Mouse (Mus musculus) limb, embryonic 13.5 days (tissue): Measurements from ENCODE around the gene Ptprn2. TPM values are rescaled to one million over a fixed set of nuclear protein-coding genes. Genes with fewer than 3 reads are reported as not detected.

Experiments used
- ATAC-seq: fragments of 200-750 bp; cut with Nextera tagmentation; 2 replicates; pipeline ENCODE4 v1.8.0; 2017; ENCODE audit warnings: low read depth, moderate number of reproducible peaks, moderate TSS enrichment; ENCODE audit not compliant: low FRiP score
- H3K27ac ChIP-seq: fragments of 300-500 bp; sonication (generic); 2 replicates; pipeline ENCODE4 v1.5.1; 2015; ENCODE audit warnings: inconsistent platforms, mild to moderate bottlenecking, moderate library complexity
- H3K27me3 ChIP-seq: fragments of 300-500 bp; sonication (generic); 2 replicates; pipeline ENCODE4 v1.6.1; 2015; ENCODE audit warnings: mild to moderate bottlenecking, inconsistent platforms
- H3K36me3 ChIP-seq: fragments of 300-500 bp; sonication (generic); 2 replicates; pipeline ENCODE4 v1.6.1; 2015; ENCODE audit warnings: inconsistent platforms, mild to moderate bottlenecking, moderate library complexity
- H3K4me1 ChIP-seq: fragments of 300-500 bp; sonication (generic); 2 replicates; pipeline ENCODE4 v1.6.1; 2015; ENCODE audit warnings: inconsistent platforms
- H3K4me2 ChIP-seq: fragments of 300-500 bp; sonication (generic); replicated peaks from 2 replicates; pipeline ENCODE4 v1.6.1; 2015; ENCODE audit warnings: inconsistent platforms, mild to moderate bottlenecking, moderate library complexity
- H3K4me3 ChIP-seq: fragments of 300-500 bp; sonication (generic); 2 replicates; pipeline ENCODE4 v1.5.1; 2015; ENCODE audit warnings: moderate library complexity, mild to moderate bottlenecking, inconsistent platforms
- H3K9ac ChIP-seq: fragments of 300-500 bp; sonication (generic); 2 replicates; pipeline ENCODE4 v1.6.1; 2015; ENCODE audit warnings: mild to moderate bottlenecking, inconsistent platforms
- H3K9me3 ChIP-seq: fragments of 300-500 bp; sonication (generic); 2 replicates; pipeline ENCODE4 v1.6.1; 2016; ENCODE audit warnings: inconsistent platforms
- WGBS: fragments of 180-500 bp; shearing (Covaris S2); methylation state at CpG from one replicate; pipeline ENCODE4 v1.1.7; 2015; 5-methylcytosine and 5-hydroxymethylcytosine counted together
- polyA plus RNA-seq: library from polyadenylated mRNA; unstranded; fragments of >200 nt; fragmentation: Nextera tagmentation; extraction: Ambion mirVana; gene quantifications from 2 replicates; pipeline ENCODE4 v1.2.1, GENCODE M21; 2015

Gene Ptprn2
- polyA plus RNA-seq, 1 experiment from 2014 or later, result 0.19 TPM

DNA sequence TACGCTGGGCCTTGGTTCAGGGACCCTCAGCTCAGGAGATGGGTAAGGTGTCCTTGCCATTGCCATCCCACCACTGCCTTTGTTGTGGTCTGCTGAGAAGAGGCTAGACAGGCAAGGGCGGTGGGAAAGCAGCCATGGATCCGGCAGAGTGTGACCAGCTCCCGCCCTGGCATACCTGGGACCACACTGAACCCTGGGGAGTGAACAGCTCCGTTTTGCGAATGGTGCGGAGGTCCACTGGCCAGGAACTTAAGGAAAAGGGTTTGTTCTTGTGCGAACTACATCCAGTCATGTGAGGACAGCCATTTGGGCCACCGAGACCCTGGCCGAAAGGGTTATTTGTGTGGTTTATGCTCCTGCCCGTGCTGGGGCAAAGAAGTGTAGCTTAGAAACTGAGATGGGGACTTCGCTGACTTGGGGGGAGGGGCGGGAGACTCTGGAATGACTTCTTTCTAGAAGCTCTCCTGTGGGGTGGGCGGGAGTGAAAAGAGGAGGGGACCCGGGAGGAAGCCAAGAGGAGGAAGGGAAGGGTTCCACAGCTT is 674.2 kb downstream of the Ptprn2 start:
- H3K36me3 ChIP-seq, result no peaks in the 10 kb centered on the region
- H3K4me3 ChIP-seq, result peak overlapping the region; percentile 36
- 5% methylated on average over 14 of the region's 15 CpGs for WGBS
- H3K4me2 ChIP-seq, result peak overlapping the region; percentile 65
- peaks cover 32% of the 10 kb centered on the region for H3K4me1 ChIP-seq
- H3K9me3 ChIP-seq, result no peaks in the 10 kb centered on the region
- peaks cover 82% of the 10 kb centered on the region for H3K27me3 ChIP-seq
- no peak for ATAC-seq
- no peak overlapping the region for H3K27ac ChIP-seq
- peak overlapping the region; percentile 39; the same call in 1 of the 2 replicates for H3K9ac ChIP-seq

GRCm38 (mm10) chr12:117160211-117160891 is 674.8 kb downstream of the Ptprn2 start:
- Histone ChIP-seq H3K4me2 (peak overlapping the region; percentile 65), H3K27ac (no peak overlapping the region), H3K4me1 (peaks cover 26% of the 10 kb centered on the region), H3K9ac (peak overlapping the region; percentile 39; the same call in 1 of the 2 replicates), H3K27me3 (peaks cover 79% of the 10 kb centered on the region), H3K4me3 (peak overlapping the region; percentile 36), H3K9me3 (no peaks in the 10 kb centered on the region), H3K36me3 (no peaks in the 10 kb centered on the region)
- peak; percentile 28; the same call in 1 of the 2 replicates for ATAC-seq
- 2% methylated on average over 30 of the region's 30 CpGs for WGBS

DNA sequence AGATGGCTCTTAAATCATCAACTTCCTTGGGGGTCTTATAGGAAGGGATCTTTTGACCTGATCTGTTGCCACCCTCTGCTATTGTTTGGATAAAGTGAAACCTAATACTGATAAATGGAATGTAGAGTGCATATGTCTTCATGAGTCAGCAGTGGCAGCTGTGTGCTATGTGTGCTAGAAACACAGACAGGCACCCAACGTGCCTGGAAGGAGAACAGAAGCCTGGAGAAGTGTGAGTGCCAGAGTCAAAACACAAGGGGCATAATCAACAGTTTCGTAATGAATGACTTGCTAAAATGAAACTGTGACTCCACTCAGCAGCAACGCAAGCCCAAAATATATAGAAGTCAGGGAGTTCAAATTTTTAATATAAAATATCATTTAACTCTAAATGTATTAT is 676.7 kb downstream of the Ptprn2 start:
- Histone ChIP-seq H3K9me3 (no peaks in the 10 kb centered on the region), H3K4me2 (no peak overlapping the region), H3K4me1 (peaks cover 20% of the 10 kb centered on the region), H3K27me3 (peaks cover 62% of the 10 kb centered on the region), H3K36me3 (no peaks in the 10 kb centered on the region), H3K27ac (no peak overlapping the region), H3K4me3 (no peak overlapping the region), H3K9ac (no peak overlapping the region)
- WGBS, result 65% methylated on average over 3 of the region's 3 CpGs
- ATAC-seq, result no peak

DNA sequence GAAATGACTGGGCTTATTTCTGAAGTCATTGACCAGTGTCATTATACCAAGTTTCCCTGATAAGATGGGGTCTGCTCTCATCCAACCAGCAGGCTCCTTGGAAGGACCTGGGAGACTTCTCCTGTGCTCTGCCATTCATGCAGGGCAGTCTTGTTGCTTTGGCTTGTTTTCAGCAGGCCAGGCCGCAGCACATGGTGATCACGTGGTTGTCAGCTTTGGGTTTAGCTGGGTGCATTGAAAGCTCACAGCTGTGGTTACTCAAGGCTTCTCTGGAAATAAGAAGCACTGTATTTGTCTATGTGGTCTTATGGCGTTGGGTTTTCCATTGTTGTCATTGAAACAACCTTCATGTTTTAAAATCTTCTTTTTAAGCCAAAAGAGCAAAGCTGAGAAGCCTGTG is 678.3 kb downstream of the Ptprn2 start:
- Histone ChIP-seq H3K9me3 (no peaks in the 10 kb centered on the region), H3K27ac (no peak overlapping the region), H3K4me2 (no peak overlapping the region), H3K4me1 (peaks cover 20% of the 10 kb centered on the region), H3K9ac (no peak overlapping the region), H3K36me3 (no peaks in the 10 kb centered on the region), H3K27me3 (peaks cover 46% of the 10 kb centered on the region), H3K4me3 (no peak overlapping the region)
- no peak for ATAC-seq
- WGBS, result 46% methylated on average over 3 of the region's 3 CpGs

- Histone ChIP-seq H3K4me2 (no peak overlapping the region), H3K9ac (no peak overlapping the region), H3K9me3 (no peaks in the 10 kb centered on the region), H3K36me3 (no peaks in the 10 kb centered on the region), H3K4me3 (no peak overlapping the region), H3K4me1 (peaks cover 3% of the 10 kb centered on the region), H3K27ac (no peak overlapping the region), H3K27me3 (peaks cover 25% of the 10 kb centered on the region)
- WGBS, result 79% methylated on average over 5 of the region's 5 CpGs
- no peak for ATAC-seq
Observed at GRCm38 (mm10) chr12:117166266-117166665, 680.7 kb downstream of the Ptprn2 start.

- Histone ChIP-seq H3K9ac (no peak overlapping the region), H3K4me1 (peaks cover 28% of the 10 kb centered on the region), H3K9me3 (no peaks in the 10 kb centered on the region), H3K4me3 (no peak overlapping the region), H3K27ac (no peak overlapping the region), H3K27me3 (peaks cover 7% of the 10 kb centered on the region; the same call in 1 of the 2 replicates), H3K4me2 (no peak overlapping the region), H3K36me3 (no peaks in the 10 kb centered on the region)
- WGBS, result 60% methylated on average over 5 of the region's 5 CpGs
- ATAC-seq, result no peak
Observed at GRCm38 (mm10) chr12:117169670-117170069, 684.1 kb downstream of the Ptprn2 start.

- Histone ChIP-seq H3K4me2 (no peak overlapping the region), H3K4me1 (peaks cover 29% of the 10 kb centered on the region), H3K9ac (no peak overlapping the region), H3K9me3 (no peaks in the 10 kb centered on the region), H3K4me3 (no peak overlapping the region), H3K27me3 (peaks cover 4% of the 10 kb centered on the region; the same call in 1 of the 2 replicates), H3K27ac (no peak overlapping the region), H3K36me3 (no peaks in the 10 kb centered on the region)
- 58% methylated on average over 2 of the region's 2 CpGs for WGBS
- no peak for ATAC-seq
Observed at GRCm38 (mm10) chr12:117172529-117172884, 687.0 kb downstream of the Ptprn2 start.

GRCm38 (mm10) chr12:117172885-117173529 is 687.5 kb downstream of the Ptprn2 start:
- H3K4me3 ChIP-seq, result no peak overlapping the region
- peak overlapping the region; percentile 43; the same call in 1 of the 2 replicates for H3K9ac ChIP-seq
- H3K27ac ChIP-seq, result no peak overlapping the region; the same call in 1 of the 2 replicates
- H3K36me3 ChIP-seq, result no peaks in the 10 kb centered on the region
- H3K9me3 ChIP-seq, result no peaks in the 10 kb centered on the region
- H3K4me1 ChIP-seq, result peaks cover 29% of the 10 kb centered on the region
- peaks cover 4% of the 10 kb centered on the region; the same call in 1 of the 2 replicates for H3K27me3 ChIP-seq
- H3K4me2 ChIP-seq, result no peak overlapping the region
- 16% methylated on average over 11 of the region's 11 CpGs for WGBS
- ATAC-seq, result peak; percentile 66

GRCm38 (mm10) chr12:117174189-117174588 is 688.7 kb downstream of the Ptprn2 start:
- Histone ChIP-seq H3K27me3 (peaks cover 4% of the 10 kb centered on the region; the same call in 1 of the 2 replicates), H3K4me3 (no peak overlapping the region), H3K4me1 (peaks cover 29% of the 10 kb centered on the region), H3K9me3 (no peaks in the 10 kb centered on the region), H3K9ac (no peak overlapping the region), H3K4me2 (no peak overlapping the region), H3K36me3 (no peaks in the 10 kb centered on the region), H3K27ac (no peak overlapping the region)
- 15% methylated on average over 3 of the region's 3 CpGs for WGBS
- ATAC-seq, result no peak

- WGBS, result 84% methylated on average over 15 of the region's 15 CpGs
- Histone ChIP-seq H3K9ac (no peak overlapping the region), H3K27me3 (peaks cover 4% of the 10 kb centered on the region), H3K4me3 (no peak overlapping the region), H3K27ac (no peak overlapping the region), H3K9me3 (no peaks in the 10 kb centered on the region), H3K4me2 (no peak overlapping the region), H3K4me1 (peaks cover 29% of the 10 kb centered on the region), H3K36me3 (no peaks in the 10 kb centered on the region)
- ATAC-seq, result no peak
Observed at GRCm38 (mm10) chr12:117175072-117175681, 689.7 kb downstream of the Ptprn2 start.

GRCm38 (mm10) chr12:117176259-117176823 is 690.8 kb downstream of the Ptprn2 start:
- ATAC-seq, result no peak
- Histone ChIP-seq H3K4me1 (peaks cover 25% of the 10 kb centered on the region), H3K27ac (no peak overlapping the region), H3K4me2 (no peak overlapping the region), H3K4me3 (no peak overlapping the region), H3K9me3 (no peaks in the 10 kb centered on the region), H3K27me3 (peaks cover 4% of the 10 kb centered on the region), H3K36me3 (no peaks in the 10 kb centered on the region), H3K9ac (no peak overlapping the region)
- 68% methylated on average over 13 of the region's 13 CpGs for WGBS

DNA sequence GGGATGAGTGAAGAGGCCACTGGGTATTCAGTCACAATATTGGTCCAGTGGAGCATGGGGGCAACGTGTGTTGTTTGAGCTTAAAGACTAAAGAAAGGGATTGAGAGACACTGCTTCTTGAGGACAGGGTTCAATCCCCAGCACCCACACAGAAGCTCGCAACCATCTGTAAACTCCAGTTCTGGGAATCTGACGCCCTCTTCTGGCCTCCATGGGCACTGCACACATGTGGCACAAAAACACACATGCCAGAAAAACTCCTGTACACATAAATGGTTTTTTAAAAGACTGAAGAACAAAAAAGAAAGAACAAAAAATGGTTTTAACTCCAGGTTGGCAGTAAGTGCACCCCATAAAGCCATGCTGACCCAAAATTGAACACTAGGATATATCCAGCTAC is 701.6 kb downstream of the Ptprn2 start:
- H3K4me3 ChIP-seq, result no peak overlapping the region
- no peak overlapping the region for H3K27ac ChIP-seq
- WGBS, result 84% methylated on average over 3 of the region's 3 CpGs
- no peaks in the 10 kb centered on the region for H3K27me3 ChIP-seq
- no peak overlapping the region for H3K4me2 ChIP-seq
- H3K9ac ChIP-seq, result no peak overlapping the region
- H3K9me3 ChIP-seq, result no peaks in the 10 kb centered on the region
- 0 out of 2 replicates have a peak, but pooled peaks cover 1% of the 10 kb centered on the region for H3K4me1 ChIP-seq
- H3K36me3 ChIP-seq, result no peaks in the 10 kb centered on the region
- ATAC-seq, result no peak
